Mouse (Mus musculus): ENCODE data around the gene Glt8d1.

Gene Glt8d1

DNA sequence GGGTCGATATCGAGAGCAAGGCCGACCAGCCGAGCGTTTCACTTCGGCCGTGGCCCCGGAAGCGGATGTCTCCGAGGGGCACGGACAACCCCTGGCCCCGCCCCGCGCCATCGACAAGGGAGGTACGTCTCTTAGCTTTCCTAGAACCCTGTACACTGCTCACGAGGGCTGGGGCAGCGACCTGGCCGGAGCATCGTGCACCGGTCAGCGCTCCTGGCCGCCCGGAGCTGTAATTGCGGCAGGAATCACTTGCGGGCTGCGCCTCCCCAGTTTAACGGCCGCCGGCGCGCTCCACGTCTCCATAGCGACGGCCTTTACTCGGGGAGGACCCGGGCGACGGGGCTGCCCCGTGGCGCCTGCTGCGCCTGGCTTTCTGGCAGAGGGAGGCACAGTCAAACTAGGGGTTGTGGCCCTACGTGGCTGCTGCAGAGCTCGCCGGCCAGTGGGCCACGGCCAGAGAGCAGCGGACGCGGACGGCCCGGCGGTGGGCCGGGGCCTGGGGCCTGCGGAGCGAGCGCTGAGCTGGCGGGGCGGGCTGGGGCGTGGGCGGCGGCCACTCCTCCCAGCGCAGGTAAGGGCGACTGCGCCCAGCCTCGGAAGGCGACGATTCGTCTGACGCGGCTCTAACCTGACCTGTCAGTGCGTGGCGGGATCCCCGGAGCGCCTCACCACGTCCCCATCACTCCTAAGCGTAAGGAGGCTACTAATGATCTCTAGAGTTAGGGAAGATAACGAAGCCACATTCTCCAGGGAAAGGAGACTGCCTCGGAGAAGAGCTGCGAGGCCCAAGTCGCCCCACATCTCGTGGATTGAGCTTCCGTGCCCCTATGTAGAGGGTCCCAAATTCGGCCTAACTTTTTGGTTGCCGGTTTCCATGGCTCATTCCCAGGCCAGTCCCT is at the start of gene Glt8d1, which contains the start of gene Spcs1:
Glt8d1 (plus strand) TSS at position 94 of the 899 bp plus-strand sequence.
Spcs1 (minus strand) TSS at position 366 of the 899 bp plus-strand sequence.
- ChIA-PET POLR2A (interaction anchor here (0.6 to 9.2 kb wide), 38 partner anchors 9 to 522 kb away, joined by 3 to 278 read pairs (median 4); partner anchors contain the start of genes Gnl3 (in 2 of the 4), Nek4 (in 2 of the 4), Pbrm1 (in 2 of the 4) and Tmem110 (in 2 of the 4)), CTCF (no interaction called here)

GRCm38 (mm10) chr14:30958517-30958916 is 42.7 kb upstream of the Glt8d1 start:
- CTCF ChIA-PET: no interaction called here
- POLR2A ChIA-PET: interaction anchor here in 1 of 4 experiments (0.7 kb wide), 1 partner anchor 14 kb away, joined by 3 read pairs; no protein-coding TSS in a partner anchor

GRCm38 (mm10) chr14:30959031-30959430 is 42.2 kb upstream of the Glt8d1 start:
- POLR2A ChIA-PET: interaction anchor here in 2 of 4 experiments (1.2 to 1.4 kb wide), 2 partner anchors 8 to 9 kb away, joined by 3 to 8 read pairs; partner anchors contain the start of gene Nek4 (in 1 of the 2)

GRCm38 (mm10) chr14:30960366-30960765 is 40.8 kb upstream of the Glt8d1 start:
- CTCF ChIA-PET: interaction anchor here in 1 of 4 experiments (0.7 to 1.3 kb wide), 2 partner anchors 9 to 512 kb away, joined by 3 to 7 read pairs; partner anchors contain the start of gene Nek4
- POLR2A ChIA-PET: interaction anchor here in 3 of 4 experiments (1.2 to 1.8 kb wide), 3 partner anchors 9 to 10 kb away, joined by 3 to 8 read pairs (median 8); partner anchors contain the start of gene Nek4 (in 2 of the 3)

More at GRCm38 (mm10) chr14:30959031-30959430, 42.2 kb upstream of the Glt8d1 start:
- CTCF ChIA-PET: no interaction called here

DNA sequence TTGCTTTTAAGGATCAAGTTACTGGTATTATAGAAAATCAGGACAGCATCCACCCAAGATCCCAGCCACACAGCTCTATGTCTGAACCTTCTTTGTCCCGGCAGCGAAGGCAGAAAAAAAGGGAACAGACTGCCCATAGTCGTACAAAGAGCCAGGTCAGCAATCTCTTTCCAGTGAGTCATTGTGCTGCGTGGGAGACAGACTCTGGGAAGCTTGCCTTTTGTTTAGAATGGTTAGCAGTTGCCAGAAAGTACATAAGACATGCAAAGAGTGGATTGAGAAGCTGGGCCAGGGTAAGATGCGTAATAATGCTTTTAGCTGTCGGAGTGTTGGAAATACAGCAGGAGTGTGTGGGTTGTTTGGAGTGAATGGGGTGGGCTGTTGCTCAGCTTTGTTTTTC is 27.0 kb upstream of the Glt8d1 start:
- POLR2A ChIA-PET: no interaction called here
- CTCF ChIA-PET: no interaction called here

GRCm38 (mm10) chr14:30976222-30976621 is 25.0 kb upstream of the Glt8d1 start:
- POLR2A ChIA-PET: interaction anchor here in 1 of 4 experiments (0.6 kb wide), 1 partner anchor 13 kb away, joined by 3 read pairs; no protein-coding TSS in a partner anchor

GRCm38 (mm10) chr14:30996417-30996816 is 4.8 kb upstream of the Glt8d1 start:
- ChIA-PET POLR2A (interaction anchor here in 3 of 4 experiments (0.6 to 3.5 kb wide), 24 partner anchors 7 to 1041 kb away, joined by 3 to 72 read pairs (median 6); partner anchors contain the start of genes Gnl3 (in 2 of the 3), Nek4 (in 2 of the 3), Pbrm1 (in 2 of the 3) and Nt5dc2 (in 1 of the 3)), CTCF (no interaction called here)

More at GRCm38 (mm10) chr14:30976222-30976621, 25.0 kb upstream of the Glt8d1 start:
- CTCF ChIA-PET: no interaction called here

DNA sequence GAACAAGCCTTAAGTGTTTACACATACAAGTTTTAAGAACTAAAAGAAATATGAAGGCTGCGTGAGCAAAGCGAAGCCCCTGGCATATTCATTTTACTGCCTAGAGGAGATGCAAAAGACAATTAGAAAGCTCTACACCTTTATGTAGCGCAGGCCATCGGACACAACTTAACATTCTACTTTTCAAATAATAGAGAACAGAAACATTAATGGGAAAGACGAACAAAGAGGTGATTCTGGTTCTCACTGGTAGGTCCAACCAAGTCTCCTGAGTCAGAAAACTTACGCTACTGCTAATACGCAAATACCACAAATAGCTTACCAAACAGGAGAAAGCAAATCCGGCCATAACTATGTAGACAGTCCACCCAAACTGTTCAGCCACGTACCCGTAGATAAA is 844 bp upstream of the Glt8d1 start:
- CTCF ChIA-PET: no interaction called here

DNA sequence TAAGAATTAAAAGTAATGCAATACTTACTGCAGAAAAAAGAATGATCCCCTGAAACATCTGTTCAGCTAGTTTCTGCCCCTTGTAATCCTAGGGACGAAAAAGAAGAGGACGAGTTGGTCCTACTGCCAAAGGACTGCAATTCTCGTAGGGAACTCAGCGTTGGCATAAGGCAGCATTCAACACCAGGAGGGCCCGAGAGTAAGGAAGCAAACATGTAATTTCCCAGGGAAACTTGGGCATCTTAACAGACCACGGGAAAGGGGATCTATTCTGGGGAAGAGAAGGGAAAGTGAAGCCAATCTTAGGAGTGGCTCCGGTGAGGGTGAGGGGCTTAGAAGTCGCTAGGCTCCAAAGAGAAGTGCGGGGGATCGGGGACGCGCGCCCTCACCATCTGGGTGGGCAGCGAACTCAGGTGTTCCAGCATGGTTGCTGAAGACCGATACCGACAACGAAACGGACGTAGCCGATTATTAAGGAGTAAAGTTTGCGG is 339 bp upstream of the Glt8d1 start:
- POLR2A ChIA-PET: interaction anchor here in 3 of 4 experiments (0.6 to 9.2 kb wide), 18 partner anchors 10 to 421 kb away, joined by 3 to 278 read pairs (median 7); partner anchors contain the start of genes Gnl3 (in 2 of the 3), Pbrm1 (in 2 of the 3), Tmem110 (in 2 of the 3) and Nek4 (in 1 of the 3)

More for the DNA sequence above, 844 bp upstream of the Glt8d1 start:
- POLR2A ChIA-PET: interaction anchor here in 3 of 4 experiments (1.1 to 9.2 kb wide), 5 partner anchors 10 to 374 kb away, joined by 3 to 278 read pairs (median 21); partner anchors contain the start of genes Gnl3 (in 2 of the 3), Pbrm1 (in 2 of the 3) and Prkcd (in 1 of the 3)

DNA sequence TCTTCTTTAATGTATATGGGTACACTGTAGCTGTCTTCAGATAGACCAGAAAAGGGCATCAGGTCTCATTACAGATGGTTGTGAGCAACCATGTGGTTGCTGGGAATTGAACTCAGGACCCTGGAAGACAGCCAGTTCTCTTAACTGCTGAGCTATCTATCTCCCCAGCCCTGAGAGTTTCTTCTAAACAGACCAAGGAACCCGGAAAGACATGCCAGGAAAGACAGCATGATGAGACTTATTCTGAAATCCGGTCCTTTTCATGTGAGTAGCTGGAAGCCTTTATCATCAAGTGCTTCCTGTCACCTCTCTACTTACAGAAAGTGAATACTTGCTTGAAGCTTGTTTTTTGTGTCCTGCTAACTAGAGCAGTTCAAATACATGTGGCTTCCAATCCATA is 3.3 kb downstream of the Glt8d1 start:
- ChIA-PET CTCF (no interaction called here), POLR2A (interaction anchor here in 3 of 4 experiments (0.7 to 9.2 kb wide), 9 partner anchors 8 to 125 kb away, joined by 3 to 278 read pairs (median 4); partner anchors contain the start of genes Gnl3 (in 2 of the 3) and Pbrm1 (in 2 of the 3))

More for the DNA sequence above, 339 bp upstream of the Glt8d1 start:
- CTCF ChIA-PET: no interaction called here

DNA sequence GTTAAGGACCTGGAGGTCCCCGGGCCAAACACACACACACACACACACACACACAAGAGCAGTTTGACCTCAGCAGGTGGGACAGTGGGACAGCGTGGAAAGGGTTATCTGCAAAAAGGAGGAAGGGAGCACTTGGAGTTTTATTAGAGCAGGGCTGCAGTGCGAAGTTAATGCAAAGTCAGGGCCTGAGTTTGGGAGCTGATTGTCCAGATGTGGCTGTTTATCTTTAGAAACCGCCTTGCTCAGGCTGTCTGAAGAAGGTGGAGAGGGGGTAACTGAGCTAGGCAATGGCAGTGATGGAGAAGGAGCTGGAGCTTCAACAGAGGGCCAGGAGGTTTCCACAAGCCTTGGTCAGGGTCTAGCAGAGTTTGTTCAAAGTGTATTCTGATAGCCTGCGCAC is 5.6 kb downstream of the Glt8d1 start:
- ChIA-PET CTCF (no interaction called here), POLR2A (interaction anchor here in 2 of 4 experiments (0.6 to 9.2 kb wide), 4 partner anchors 8 to 13 kb away, joined by 5 to 278 read pairs (median 74); partner anchors contain the start of genes Gnl3 (in 2 of the 2) and Pbrm1 (in 2 of the 2))

GRCm38 (mm10) chr14:31011588-31011987 is 10.4 kb downstream of the Glt8d1 start:
- CTCF ChIA-PET: interaction anchor here in 1 of 4 experiments (1.2 kb wide), 1 partner anchor 14 kb away, joined by 3 read pairs; no protein-coding TSS in a partner anchor
- POLR2A ChIA-PET: interaction anchor here (0.8 to 11.2 kb wide), 16 partner anchors 8 to 154 kb away, joined by 3 to 278 read pairs (median 6); partner anchors contain the start of genes Glt8d1 (in 3 of the 4), Spcs1 (in 3 of the 4), Nek4 (in 1 of the 4) and Smim4 (in 1 of the 4)

DNA sequence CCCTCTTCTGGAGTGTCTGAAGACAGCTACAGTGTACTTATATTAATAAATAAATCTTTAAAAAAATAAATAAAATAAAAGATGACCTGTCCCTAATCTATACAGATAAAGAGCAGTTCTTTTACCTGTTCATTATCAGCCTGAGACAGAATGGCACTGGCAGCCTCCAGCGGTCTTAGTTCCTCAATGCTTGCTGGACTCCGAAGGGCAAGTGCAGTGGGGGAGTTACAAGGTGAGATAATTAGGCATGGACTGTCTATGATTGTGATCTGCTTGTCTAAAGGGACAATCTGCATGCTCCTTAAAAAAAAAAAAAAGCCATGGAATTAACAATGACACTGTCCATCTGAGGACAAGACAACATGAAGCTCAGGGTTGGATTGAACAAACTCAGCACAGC is 12.7 kb downstream of the Glt8d1 start:
- ChIA-PET POLR2A (interaction anchor here in 3 of 4 experiments (0.6 to 11.2 kb wide), 25 partner anchors 8 to 1337 kb away, joined by 3 to 278 read pairs (median 4); partner anchors contain the start of genes Glt8d1 (in 3 of the 3) and Spcs1 (in 3 of the 3)), CTCF (no interaction called here)

DNA sequence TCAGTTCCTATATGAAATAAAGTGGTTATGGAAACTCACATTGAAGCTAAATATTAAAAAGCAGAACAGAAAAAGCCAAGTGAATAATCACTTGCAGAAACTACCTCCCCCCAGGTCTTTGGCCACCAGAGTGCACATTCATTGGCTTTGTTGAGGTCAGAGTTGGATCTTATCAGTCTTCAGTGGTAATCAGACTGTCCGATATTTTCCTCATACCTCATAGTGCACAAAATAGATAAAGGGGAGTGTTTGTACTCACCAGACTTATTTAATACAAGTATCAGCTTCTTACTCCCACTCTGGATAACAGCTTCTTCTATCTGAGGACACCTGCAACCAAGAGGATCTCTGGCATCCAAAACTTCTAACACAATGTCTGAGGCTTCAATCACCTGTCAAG is 14.9 kb downstream of the Glt8d1 start:
- ChIA-PET POLR2A (interaction anchor here in 3 of 4 experiments (0.5 to 11.2 kb wide), 14 partner anchors 11 to 180 kb away, joined by 3 to 278 read pairs (median 4); partner anchors contain the start of genes Glt8d1 (in 2 of the 3), Spcs1 (in 2 of the 3) and Nek4 (in 1 of the 3)), CTCF (no interaction called here)

DNA sequence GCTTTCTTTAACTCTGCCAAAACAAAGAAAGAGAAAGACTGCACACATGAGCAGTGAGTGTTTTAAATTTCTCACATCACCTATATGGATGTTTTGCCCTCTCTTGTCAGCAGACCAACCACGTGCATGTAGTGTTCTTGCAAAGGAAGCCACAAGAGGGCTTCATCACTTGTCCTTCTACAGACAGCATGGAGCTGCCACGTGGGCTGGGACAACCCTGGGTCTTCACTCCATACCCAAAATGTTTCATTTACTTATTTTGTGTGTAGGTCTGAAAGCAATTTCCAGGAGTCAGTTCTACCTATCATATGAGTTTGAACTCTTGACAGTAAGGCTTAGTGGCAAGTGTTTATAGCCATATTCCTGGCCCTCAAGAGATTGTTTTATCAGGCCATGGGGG is 16.7 kb downstream of the Glt8d1 start:
- ChIA-PET CTCF (no interaction called here), POLR2A (interaction anchor here in 3 of 4 experiments (0.5 to 11.2 kb wide), 21 partner anchors 8 to 691 kb away, joined by 3 to 278 read pairs (median 7); partner anchors contain the start of genes Glt8d1 (in 3 of the 3), Spcs1 (in 3 of the 3) and Smim4 (in 1 of the 3))

- ChIA-PET POLR2A (interaction anchor here in 3 of 4 experiments (0.5 to 11.2 kb wide), 21 partner anchors 8 to 295 kb away, joined by 3 to 278 read pairs (median 6); partner anchors contain the start of genes Glt8d1 (in 2 of the 3), Spcs1 (in 2 of the 3) and Nek4 (in 1 of the 3)), CTCF (no interaction called here)
Measured at GRCm38 (mm10) chr14:31018860-31019291, 17.7 kb downstream of the Glt8d1 start, which contains the start of the genes Pbrm1 and Gnl3. TSS of gene Pbrm1 (plus strand) at chr14:31019138. TSS of gene Gnl3 (minus strand) at chr14:31019152.

GRCm38 (mm10) chr14:31019331-31020205 is 18.4 kb downstream of the Glt8d1 start:
- ChIA-PET CTCF (no interaction called here), POLR2A (interaction anchor here (0.5 to 11.2 kb wide), 37 partner anchors 7 to 1116 kb away, joined by 3 to 141 read pairs (median 4); partner anchors contain the start of genes Glt8d1 (in 2 of the 4), Nek4 (in 2 of the 4) and Spcs1 (in 2 of the 4))

Data from embryonic stem cell, embryonic (primary cell).